Mouse (Mus musculus): ENCODE data around the gene Preb. TPM values are rescaled to one million over a fixed set of nuclear protein-coding genes. Genes with fewer than 3 reads are reported as not detected.

Gene Preb
- polyA plus RNA-seq, 1 experiment from 2014 or later = 110 TPM

GRCm38 (mm10) chr5:30951706-30952105, 8.5 kb downstream of the Preb start:
- Histone ChIP-seq H3K27ac (no peak overlapping the region), H3K9me3 (no peaks in the 10 kb centered on the region), H3K4me2 (no peak overlapping the region), H3K9ac (no peak overlapping the region), H3K27me3 (replicated peaks) (no peaks in the 10 kb centered on the region), H3K4me1 (peaks cover 19% of the 10 kb centered on the region), H3K36me3 (replicated peaks) (peaks cover 26% of the 10 kb centered on the region), H3K4me3 (no peak overlapping the region)
- ATAC-seq (replicated peaks) = no peak
- 85% methylated on average over 6 of the region's 6 CpGs for WGBS

- no peak overlapping the region for H3K4me3 ChIP-seq
- H3K27me3 ChIP-seq (replicated peaks) = no peaks in the 10 kb centered on the region
- no peaks in the 10 kb centered on the region for H3K9me3 ChIP-seq
- ATAC-seq (replicated peaks) = no peak
- no peak overlapping the region for H3K9ac ChIP-seq
- H3K4me2 ChIP-seq = peak overlapping the region; percentile 83
- 93% methylated on average over 2 of the region's 2 CpGs for WGBS
- peaks cover 26% of the 10 kb centered on the region for H3K36me3 ChIP-seq (replicated peaks)
- H3K27ac ChIP-seq = no peak overlapping the region
- H3K4me1 ChIP-seq = peaks cover 20% of the 10 kb centered on the region
These were observed 9.2 kb downstream of the Preb start for GRCm38 (mm10) chr5:30950922-30951321.

GRCm38 (mm10) chr5:30950451-30950850, 9.7 kb downstream of the Preb start:
- peak overlapping the region; percentile 83 for H3K4me2 ChIP-seq
- WGBS = 55% methylated on average over 4 of the region's 4 CpGs
- peak overlapping the region; percentile 54 for H3K4me3 ChIP-seq
- peaks cover 24% of the 10 kb centered on the region for H3K4me1 ChIP-seq
- H3K27ac ChIP-seq = peak overlapping the region; percentile 79; the same call in 1 of the 2 replicates
- no peaks in the 10 kb centered on the region for H3K27me3 ChIP-seq (replicated peaks)
- H3K9me3 ChIP-seq = no peaks in the 10 kb centered on the region
- peak overlapping the region; percentile 65 for H3K9ac ChIP-seq
- peaks cover 26% of the 10 kb centered on the region for H3K36me3 ChIP-seq (replicated peaks)
- peak; percentile 13; the same call in 1 of the 2 replicates for ATAC-seq (replicated peaks)

GRCm38 (mm10) chr5:30949654-30950326, 10.4 kb downstream of the Preb start:
- WGBS = under 1% methylated on average over 31 of the region's 31 CpGs
- Histone ChIP-seq H3K36me3 (replicated peaks) (peaks cover 21% of the 10 kb centered on the region), H3K9me3 (no peaks in the 10 kb centered on the region), H3K4me1 (peaks cover 30% of the 10 kb centered on the region), H3K4me3 (peak overlapping the region; percentile 54), H3K9ac (peak overlapping the region; percentile 65), H3K27me3 (replicated peaks) (no peaks in the 10 kb centered on the region), H3K4me2 (peak overlapping the region; percentile 83), H3K27ac (peak overlapping the region; percentile 79)
- ATAC-seq (replicated peaks) = peak; percentile 87

GRCm38 (mm10) chr5:30948620-30949019, 11.5 kb downstream of the Preb start:
- WGBS = 78% methylated on average over 5 of the region's 5 CpGs

GRCm38 (mm10) chr5:30944956-30945781, 15.0 kb downstream of the Preb start, which contains the start of gene Cgref1:
TSS of gene Cgref1 (minus strand) at chr5:30945591.
- H3K27ac ChIP-seq = peak within 1 kb of the TSS; percentile 53
- no peaks in the 10 kb centered on the region for H3K36me3 ChIP-seq (replicated peaks)
- H3K4me3 ChIP-seq = peak within 1 kb of the TSS; percentile 66
- H3K4me1 ChIP-seq = peaks cover 28% of the 10 kb centered on the region
- no peaks in the 10 kb centered on the region for H3K9me3 ChIP-seq
- peak within 1 kb of the TSS; percentile 72 for H3K9ac ChIP-seq
- WGBS = 3% methylated on average over 44 of the region's 44 CpGs
- no peaks in the 10 kb centered on the region for H3K27me3 ChIP-seq (replicated peaks)
- peak; percentile 74 for ATAC-seq (replicated peaks)
- H3K4me2 ChIP-seq = peak within 1 kb of the TSS; percentile 81

More at GRCm38 (mm10) chr5:30948620-30949019, 11.5 kb downstream of the Preb start:
- Histone ChIP-seq H3K9ac (no peak overlapping the region), H3K36me3 (replicated peaks) (peaks cover 11% of the 10 kb centered on the region), H3K27ac (no peak overlapping the region), H3K27me3 (replicated peaks) (no peaks in the 10 kb centered on the region), H3K4me1 (peaks cover 35% of the 10 kb centered on the region), H3K4me3 (no peak overlapping the region), H3K9me3 (no peaks in the 10 kb centered on the region), H3K4me2 (no peak overlapping the region)
- ATAC-seq (replicated peaks) = no peak

GRCm38 (mm10) chr5:30944344-30944743, 15.8 kb downstream of the Preb start:
- no peaks in the 10 kb centered on the region for H3K27me3 ChIP-seq (replicated peaks)
- no peaks in the 10 kb centered on the region for H3K9me3 ChIP-seq
- peak overlapping the region; percentile 81 for H3K4me2 ChIP-seq
- 88% methylated on average over 6 of the region's 6 CpGs for WGBS
- H3K4me1 ChIP-seq = peaks cover 21% of the 10 kb centered on the region
- no peak overlapping the region for H3K9ac ChIP-seq
- no peak for ATAC-seq (replicated peaks)
- no peak overlapping the region for H3K27ac ChIP-seq
- H3K4me3 ChIP-seq = peak overlapping the region; percentile 66
- H3K36me3 ChIP-seq (replicated peaks) = no peaks in the 10 kb centered on the region

- Histone ChIP-seq H3K36me3 (replicated peaks) (no peaks in the 10 kb centered on the region), H3K4me3 (no peak overlapping the region), H3K4me2 (no peak overlapping the region), H3K27ac (no peak overlapping the region), H3K4me1 (peaks cover 17% of the 10 kb centered on the region), H3K9ac (no peak overlapping the region), H3K27me3 (replicated peaks) (no peaks in the 10 kb centered on the region), H3K9me3 (no peaks in the 10 kb centered on the region)
- no peak for ATAC-seq (replicated peaks)
- 87% methylated on average over 2 of the region's 2 CpGs for whole genome bisulfite sequencing
These were observed 17.2 kb downstream of the Preb start for GRCm38 (mm10) chr5:30943004-30943403.

- no peak overlapping the region for H3K27ac ChIP-seq
- no peaks in the 10 kb centered on the region for H3K9me3 ChIP-seq
- no peak overlapping the region for H3K4me2 ChIP-seq
- H3K36me3 ChIP-seq (replicated peaks) = no peaks in the 10 kb centered on the region
- no peak overlapping the region for H3K9ac ChIP-seq
- no peak overlapping the region for H3K4me3 ChIP-seq
- H3K27me3 ChIP-seq (replicated peaks) = no peaks in the 10 kb centered on the region
- no peaks in the 10 kb centered on the region for H3K4me1 ChIP-seq
- WGBS = 89% methylated on average over 5 of the region's 5 CpGs
- no peak for ATAC-seq (replicated peaks)
These were observed 25.3 kb downstream of the Preb start for GRCm38 (mm10) chr5:30934725-30935461.

- Histone ChIP-seq H3K9me3 (no peaks in the 10 kb centered on the region), H3K36me3 (replicated peaks) (no peaks in the 10 kb centered on the region), H3K4me1 (no peaks in the 10 kb centered on the region), H3K9ac (no peak overlapping the region), H3K27me3 (replicated peaks) (no peaks in the 10 kb centered on the region), H3K4me3 (no peak overlapping the region), H3K27ac (no peak overlapping the region), H3K4me2 (no peak overlapping the region)
- ATAC-seq (replicated peaks) = no peak
- 71% methylated on average over 5 of the region's 5 CpGs for WGBS
These were observed 26.5 kb downstream of the Preb start for GRCm38 (mm10) chr5:30933705-30934104.

GRCm38 (mm10) chr5:30931378-30931777, 28.8 kb downstream of the Preb start:
- Histone ChIP-seq H3K9ac (no peak overlapping the region), H3K9me3 (no peaks in the 10 kb centered on the region), H3K27ac (no peak overlapping the region), H3K27me3 (replicated peaks) (no peaks in the 10 kb centered on the region), H3K4me3 (no peak overlapping the region), H3K4me2 (no peak overlapping the region), H3K4me1 (no peaks in the 10 kb centered on the region), H3K36me3 (replicated peaks) (no peaks in the 10 kb centered on the region)
- WGBS = 86% methylated on average over 4 of the region's 4 CpGs
- no peak for ATAC-seq (replicated peaks)

- no peaks in the 10 kb centered on the region for H3K9me3 ChIP-seq
- no peak overlapping the region for H3K27ac ChIP-seq
- H3K4me1 ChIP-seq = no peaks in the 10 kb centered on the region
- no peak overlapping the region for H3K4me2 ChIP-seq
- no peak overlapping the region for H3K9ac ChIP-seq
- WGBS = 83% methylated on average over 6 of the region's 6 CpGs
- H3K27me3 ChIP-seq (replicated peaks) = no peaks in the 10 kb centered on the region
- no peak for ATAC-seq (replicated peaks)
- no peaks in the 10 kb centered on the region for H3K36me3 ChIP-seq (replicated peaks)
- no peak overlapping the region for H3K4me3 ChIP-seq
These were observed 29.3 kb downstream of the Preb start for GRCm38 (mm10) chr5:30930846-30931245.

Measured in midbrain, embryonic 15.5 days (tissue).